Mouse (Mus musculus): ENCODE measurements at regions not wholly inside any gene's neighbourhood (a gene's known extent, or its start where the extent isn't known, plus 50 kb on each side); places are given as distances from the start of the nearest gene placed in this dataset.

GRCm38 (mm10) chr8:87078260-87078659 is 193.2 kb upstream of the N4bp1 start:
- Histone ChIP-seq H3K27me3 (ENCODE audit: control insufficient read depth, insufficient read depth, low read length, poor library complexity, severe bottlenecking) (no peaks in the 10 kb centered on the region), H3K36me3 (ENCODE audit: control insufficient read depth, insufficient read depth, low read length, poor library complexity, severe bottlenecking) (no peaks in the 10 kb centered on the region)
- DNase-seq (ENCODE audit: low read depth, low spot score), result no peak

GRCm38 (mm10) chr8:87075921-87076320 is 190.9 kb upstream of the N4bp1 start:
- H3K36me3 ChIP-seq (ENCODE audit: control insufficient read depth, insufficient read depth, low read length, poor library complexity, severe bottlenecking), result no peaks in the 10 kb centered on the region
- H3K27me3 ChIP-seq (ENCODE audit: control insufficient read depth, insufficient read depth, low read length, poor library complexity, severe bottlenecking), result no peaks in the 10 kb centered on the region
- no peak for DNase-seq (ENCODE audit: low read depth, low spot score)

GRCm38 (mm10) chr8:87071224-87071623 is 186.2 kb upstream of the N4bp1 start:
- Histone ChIP-seq H3K36me3 (ENCODE audit: control insufficient read depth, insufficient read depth, low read length, poor library complexity, severe bottlenecking) (no peaks in the 10 kb centered on the region), H3K27me3 (ENCODE audit: control insufficient read depth, insufficient read depth, low read length, poor library complexity, severe bottlenecking) (no peaks in the 10 kb centered on the region)
- no peak for DNase-seq (ENCODE audit: low read depth, low spot score)

- no peaks in the 10 kb centered on the region for H3K36me3 ChIP-seq (ENCODE audit: control insufficient read depth, insufficient read depth, low read length, poor library complexity, severe bottlenecking)
- no peaks in the 10 kb centered on the region for H3K27me3 ChIP-seq (ENCODE audit: control insufficient read depth, insufficient read depth, low read length, poor library complexity, severe bottlenecking)
- no peak for DNase-seq (ENCODE audit: low read depth, low spot score)
Observed at GRCm38 (mm10) chr8:87067106-87067505, 182.0 kb upstream of the N4bp1 start.

GRCm38 (mm10) chr8:87064768-87065167 is 179.7 kb upstream of the N4bp1 start:
- H3K36me3 ChIP-seq (ENCODE audit: control insufficient read depth, insufficient read depth, low read length, poor library complexity, severe bottlenecking), result no peaks in the 10 kb centered on the region
- H3K27me3 ChIP-seq (ENCODE audit: control insufficient read depth, insufficient read depth, low read length, poor library complexity, severe bottlenecking), result no peaks in the 10 kb centered on the region
- DNase-seq (ENCODE audit: low read depth, low spot score), result no peak

GRCm38 (mm10) chr8:87064250-87064747 is 179.2 kb upstream of the N4bp1 start:
- DNase-seq (ENCODE audit: low read depth, low spot score), result no peak
- H3K27me3 ChIP-seq (ENCODE audit: control insufficient read depth, insufficient read depth, low read length, poor library complexity, severe bottlenecking), result no peaks in the 10 kb centered on the region

GRCm38 (mm10) chr8:87063588-87063987 is 178.5 kb upstream of the N4bp1 start:
- no peak for DNase-seq (ENCODE audit: low read depth, low spot score)
- Histone ChIP-seq H3K36me3 (ENCODE audit: control insufficient read depth, insufficient read depth, low read length, poor library complexity, severe bottlenecking) (no peaks in the 10 kb centered on the region), H3K27me3 (ENCODE audit: control insufficient read depth, insufficient read depth, low read length, poor library complexity, severe bottlenecking) (no peaks in the 10 kb centered on the region)

More at GRCm38 (mm10) chr8:87064250-87064747, 179.2 kb upstream of the N4bp1 start:
- no peaks in the 10 kb centered on the region for H3K36me3 ChIP-seq (ENCODE audit: control insufficient read depth, insufficient read depth, low read length, poor library complexity, severe bottlenecking)

GRCm38 (mm10) chr8:87049746-87050145 is 164.7 kb upstream of the N4bp1 start:
- no peak for DNase-seq (ENCODE audit: low read depth, low spot score)
- Histone ChIP-seq H3K36me3 (ENCODE audit: control insufficient read depth, insufficient read depth, low read length, poor library complexity, severe bottlenecking) (no peaks in the 10 kb centered on the region), H3K27me3 (ENCODE audit: control insufficient read depth, insufficient read depth, low read length, poor library complexity, severe bottlenecking) (no peaks in the 10 kb centered on the region)

GRCm38 (mm10) chr8:87049196-87049595 is 164.1 kb upstream of the N4bp1 start:
- Histone ChIP-seq H3K27me3 (ENCODE audit: control insufficient read depth, insufficient read depth, low read length, poor library complexity, severe bottlenecking) (no peaks in the 10 kb centered on the region), H3K36me3 (ENCODE audit: control insufficient read depth, insufficient read depth, low read length, poor library complexity, severe bottlenecking) (no peaks in the 10 kb centered on the region)

GRCm38 (mm10) chr8:87046590-87046989 is 161.5 kb upstream of the N4bp1 start:
- no peaks in the 10 kb centered on the region for H3K36me3 ChIP-seq (ENCODE audit: control insufficient read depth, insufficient read depth, low read length, poor library complexity, severe bottlenecking)
- no peaks in the 10 kb centered on the region for H3K27me3 ChIP-seq (ENCODE audit: control insufficient read depth, insufficient read depth, low read length, poor library complexity, severe bottlenecking)
- DNase-seq (ENCODE audit: low read depth, low spot score), result no peak

More at GRCm38 (mm10) chr8:87049196-87049595, 164.1 kb upstream of the N4bp1 start:
- no peak for DNase-seq (ENCODE audit: low read depth, low spot score)

- DNase-seq (ENCODE audit: low read depth, low spot score), result no peak
- Histone ChIP-seq H3K27me3 (ENCODE audit: control insufficient read depth, insufficient read depth, low read length, poor library complexity, severe bottlenecking) (no peaks in the 10 kb centered on the region), H3K36me3 (ENCODE audit: control insufficient read depth, insufficient read depth, low read length, poor library complexity, severe bottlenecking) (no peaks in the 10 kb centered on the region)
Observed at GRCm38 (mm10) chr8:87043016-87043415, 158.0 kb upstream of the N4bp1 start.

- DNase-seq (ENCODE audit: low read depth, low spot score), result no peak
Observed at GRCm38 (mm10) chr8:87037620-87038380, 152.7 kb upstream of the N4bp1 start.

GRCm38 (mm10) chr8:87035996-87036395 is 150.9 kb upstream of the N4bp1 start:
- Histone ChIP-seq H3K36me3 (ENCODE audit: control insufficient read depth, insufficient read depth, low read length, poor library complexity, severe bottlenecking) (no peaks in the 10 kb centered on the region), H3K27me3 (ENCODE audit: control insufficient read depth, insufficient read depth, low read length, poor library complexity, severe bottlenecking) (no peaks in the 10 kb centered on the region)
- DNase-seq (ENCODE audit: low read depth, low spot score), result no peak

More at GRCm38 (mm10) chr8:87037620-87038380, 152.7 kb upstream of the N4bp1 start:
- H3K27me3 ChIP-seq (ENCODE audit: control insufficient read depth, insufficient read depth, low read length, poor library complexity, severe bottlenecking), result no peaks in the 10 kb centered on the region
- no peaks in the 10 kb centered on the region for H3K36me3 ChIP-seq (ENCODE audit: control insufficient read depth, insufficient read depth, low read length, poor library complexity, severe bottlenecking)

GRCm38 (mm10) chr8:87028171-87028570 is 143.1 kb upstream of the N4bp1 start:
- DNase-seq (ENCODE audit: low read depth, low spot score), result no peak
- H3K27me3 ChIP-seq (ENCODE audit: control insufficient read depth, insufficient read depth, low read length, poor library complexity, severe bottlenecking), result no peaks in the 10 kb centered on the region
- H3K36me3 ChIP-seq (ENCODE audit: control insufficient read depth, insufficient read depth, low read length, poor library complexity, severe bottlenecking), result no peaks in the 10 kb centered on the region

- Histone ChIP-seq H3K27me3 (ENCODE audit: control insufficient read depth, insufficient read depth, low read length, poor library complexity, severe bottlenecking) (no peaks in the 10 kb centered on the region), H3K36me3 (ENCODE audit: control insufficient read depth, insufficient read depth, low read length, poor library complexity, severe bottlenecking) (no peaks in the 10 kb centered on the region)
- no peak for DNase-seq (ENCODE audit: low read depth, low spot score)
Observed at GRCm38 (mm10) chr8:87025946-87026345, 140.9 kb upstream of the N4bp1 start.
